Mouse (Mus musculus) T-helper 17 cell (primary cell): ENCODE measurements around the gene Slc36a2.
"Not testable (repeated sequence)": the region's sequence is repeated elsewhere in the genome, so short reads cannot be mapped to it uniquely, and the experiment has no call there.

ENCODE experiments used
- in situ Hi-C, 2 experiments: fragments of 300-600 bp; cut with MboI, MseI; formaldehyde crosslinking; loops; 1 replicate in 1 of 2; 2 replicates in 1 of 2; pipeline ENCODE4 v1.15.1; 2025; ENCODE audit warnings: high pct_unique_total_duplicates in 2 of 2

The Slc36a2 gene

DNA sequence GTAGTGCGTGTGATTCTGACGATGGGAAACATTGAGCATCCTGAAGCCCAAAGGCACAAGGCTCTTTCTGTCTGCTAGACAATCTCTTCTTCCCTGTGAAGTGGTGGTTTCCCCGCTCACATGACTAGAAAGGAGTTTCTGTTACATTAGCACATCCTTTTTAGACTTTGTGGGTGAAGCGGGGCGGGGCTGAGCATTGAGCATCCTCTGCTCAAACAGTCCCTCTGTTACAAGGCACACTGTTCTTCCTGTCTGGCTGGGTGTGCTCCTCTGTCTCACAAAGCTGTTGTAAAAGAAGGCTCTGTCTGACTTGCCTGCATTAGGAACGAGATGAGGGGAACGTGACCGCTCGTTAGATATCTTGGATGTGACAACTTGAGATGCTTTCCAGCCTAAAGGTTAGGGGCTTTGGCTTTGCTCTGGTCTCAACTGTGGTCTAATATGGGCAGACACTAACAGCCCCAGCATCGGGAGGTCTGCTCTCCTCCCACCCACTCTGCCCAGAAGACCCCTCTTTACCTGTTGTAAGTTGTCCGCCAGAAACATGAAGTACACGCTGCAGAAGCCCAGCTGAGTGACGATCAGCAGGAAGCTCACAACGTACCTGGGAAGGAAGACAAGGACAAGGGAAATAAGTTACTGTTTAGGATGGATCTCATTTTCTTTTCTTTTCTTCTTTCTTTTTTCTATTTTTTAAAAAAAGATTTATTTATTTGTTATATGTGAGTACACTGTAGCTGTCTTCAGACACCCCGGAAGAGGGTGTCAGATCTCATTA is 47.9 kb downstream of the Slc36a2 start:
- in situ Hi-C loops = no loop called here

DNA sequence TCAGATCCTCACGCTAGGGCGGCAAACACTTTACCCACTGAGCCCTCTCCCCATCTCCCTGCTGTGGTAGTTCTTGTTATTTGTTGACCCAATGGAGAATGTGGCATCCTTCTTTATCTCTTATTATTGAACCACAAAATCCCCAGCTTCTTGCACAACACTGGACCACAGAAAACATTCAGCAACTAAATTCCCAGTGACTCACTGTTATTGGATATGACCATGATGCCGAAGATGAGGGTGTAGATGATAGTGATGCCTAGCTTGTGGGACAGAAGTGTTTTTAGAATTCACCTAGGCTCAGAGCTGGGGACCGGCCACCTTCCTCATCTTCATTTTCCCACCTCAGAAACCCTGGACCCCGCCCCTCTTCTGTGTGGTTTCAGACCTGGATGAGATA is 50.0 kb downstream of the Slc36a2 start:
- in situ Hi-C loops = no loop called here

DNA sequence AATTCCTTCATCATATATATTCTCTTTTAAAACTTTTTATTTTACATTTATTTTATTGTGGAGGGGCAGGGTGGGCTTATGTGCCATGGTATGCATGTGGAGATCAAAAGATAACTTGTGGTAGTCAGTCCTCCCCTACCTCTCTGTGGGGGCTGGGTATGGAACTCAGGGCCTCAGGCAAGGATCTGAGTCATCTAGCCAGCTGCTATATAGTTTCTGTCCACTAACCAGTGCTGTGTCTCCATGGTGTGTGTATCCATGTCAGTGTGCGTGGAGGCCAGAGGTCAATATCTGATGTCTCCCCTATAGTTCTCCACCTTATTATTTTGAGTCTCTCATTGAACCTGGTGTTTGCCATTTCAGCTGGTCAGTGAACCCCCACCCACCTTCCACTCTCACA is 50.5 kb downstream of the Slc36a2 start:
- in situ Hi-C loops = no loop called here

DNA sequence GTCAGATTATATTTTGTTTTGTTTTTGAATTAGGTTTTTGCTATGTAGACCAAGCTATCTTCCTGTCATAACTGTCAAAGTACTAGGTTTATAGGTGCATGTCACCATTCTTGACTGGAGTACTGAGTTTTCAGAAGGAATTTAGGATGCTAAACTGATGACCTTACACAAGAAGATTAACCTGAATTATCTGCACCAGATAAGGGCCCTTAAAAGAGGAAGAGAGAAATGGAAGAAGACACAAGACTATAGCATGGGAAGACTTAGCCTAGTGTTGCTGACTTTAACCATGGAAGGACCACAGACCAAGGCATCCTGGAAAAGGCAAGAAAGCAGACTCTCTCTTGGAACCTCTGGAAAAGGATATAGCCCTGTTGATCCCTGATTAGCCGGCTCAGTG is 51.7 kb downstream of the Slc36a2 start:
- in situ Hi-C loops = no loop called here

DNA sequence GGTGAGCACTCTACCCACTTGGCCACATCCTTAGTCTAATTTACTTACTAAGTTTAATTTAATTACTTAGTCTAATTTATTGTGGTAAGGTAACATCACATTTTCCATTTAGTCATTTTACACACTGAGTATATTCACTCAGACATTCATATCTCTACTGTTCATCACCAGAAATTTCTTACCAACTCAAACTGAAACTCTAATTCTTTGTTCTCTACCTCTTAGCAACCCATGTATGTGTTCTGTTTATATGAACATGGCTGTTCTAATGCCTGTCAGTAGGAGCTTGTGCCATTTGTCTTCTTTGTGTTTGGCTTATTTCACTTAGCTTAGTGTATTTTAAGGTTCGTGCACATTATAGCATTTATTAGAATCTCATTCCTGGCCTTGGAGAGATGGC is 52.9 kb downstream of the Slc36a2 start:
- in situ Hi-C loops = no loop called here

DNA sequence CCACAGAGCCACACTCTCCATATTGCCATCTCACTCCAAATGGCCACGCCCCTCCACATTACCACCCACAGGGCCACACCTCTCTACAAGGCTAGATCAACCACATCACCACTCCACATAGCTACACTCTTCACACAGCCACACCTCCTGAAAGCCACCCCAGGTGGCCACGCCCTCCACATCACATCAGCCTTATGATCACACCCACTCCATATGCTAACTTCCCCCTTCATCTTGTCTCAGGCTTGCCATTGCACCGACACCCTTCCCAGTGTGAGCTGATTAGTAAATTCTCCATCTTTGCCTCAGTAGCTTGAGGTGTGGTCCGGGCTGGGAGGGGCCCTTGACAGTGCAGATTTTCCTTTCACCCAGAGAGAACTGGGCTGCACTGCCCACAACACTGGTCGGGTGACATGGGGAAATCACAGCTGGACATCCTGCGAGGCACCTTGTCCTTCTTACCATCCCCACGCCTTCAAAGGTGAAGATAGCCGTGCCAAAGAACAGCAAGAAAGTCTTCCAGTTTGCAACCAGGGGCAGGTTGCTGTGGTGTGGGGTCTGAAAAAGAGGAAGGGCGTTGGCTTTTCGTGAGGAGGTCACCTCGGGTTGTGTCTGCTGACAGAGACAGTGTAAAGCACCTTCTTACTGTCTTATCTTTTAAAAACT is 53.7 kb downstream of the Slc36a2 start:
- in situ Hi-C loops = no loop called here

DNA sequence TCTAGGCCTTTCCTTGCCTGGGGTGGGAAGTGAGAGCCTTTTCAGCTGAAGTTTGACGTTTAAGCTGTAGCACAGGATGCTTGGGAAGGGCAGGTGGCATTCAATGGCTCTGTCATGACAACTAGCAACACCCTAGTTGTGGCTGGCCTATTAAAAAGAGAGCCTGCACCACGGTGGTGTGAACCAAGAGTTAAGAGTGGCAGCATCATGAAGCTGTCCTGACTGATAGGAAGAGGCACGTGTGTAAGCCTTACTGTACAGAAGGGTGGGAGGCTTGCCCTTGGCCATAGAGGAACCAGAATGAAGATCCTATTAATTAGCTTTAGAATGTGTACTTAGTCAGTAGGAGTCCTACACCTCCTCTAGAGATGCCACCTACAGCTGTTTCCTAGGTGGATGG is 56.5 kb downstream of the Slc36a2 start:
- in situ Hi-C loops = no loop called here

DNA sequence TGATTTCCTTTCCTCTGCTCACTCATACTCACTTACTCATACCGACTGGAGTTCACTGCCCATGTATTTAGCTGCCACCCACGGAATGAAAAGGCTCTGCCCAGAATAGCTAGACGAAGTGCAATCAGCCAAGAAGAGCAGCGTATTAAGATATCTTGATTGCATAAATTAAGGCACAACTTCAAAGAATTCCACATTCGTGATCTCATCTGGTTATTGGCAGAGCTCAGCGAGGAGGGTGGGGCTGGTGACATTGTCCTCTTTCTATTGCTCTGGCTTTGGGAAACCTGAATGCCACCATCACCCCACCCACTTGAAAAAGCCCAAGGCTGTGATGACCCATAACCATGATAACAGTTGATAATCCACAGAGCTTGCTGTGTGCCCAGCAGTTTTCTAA is 56.9 kb downstream of the Slc36a2 start:
- in situ Hi-C loops = no loop called here

DNA sequence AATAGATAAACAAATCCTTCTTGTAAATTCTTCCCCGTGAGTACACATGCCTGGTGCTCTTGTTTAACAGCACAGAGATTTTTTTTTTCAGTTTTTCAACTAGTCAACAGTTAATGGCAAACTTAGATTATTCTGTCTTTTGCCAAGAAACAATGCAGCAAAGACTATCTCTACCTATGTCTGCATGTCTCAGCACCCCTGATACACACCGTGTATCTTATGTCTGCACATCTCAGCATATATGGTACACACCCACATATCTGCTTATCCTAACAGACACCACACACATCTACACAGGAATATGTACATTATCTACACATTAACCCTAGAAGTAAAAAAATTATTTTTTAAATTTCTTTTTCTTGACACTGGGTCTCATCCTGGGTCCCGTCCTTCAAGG is 58.2 kb downstream of the Slc36a2 start:
- in situ Hi-C loops = no loop called here

DNA sequence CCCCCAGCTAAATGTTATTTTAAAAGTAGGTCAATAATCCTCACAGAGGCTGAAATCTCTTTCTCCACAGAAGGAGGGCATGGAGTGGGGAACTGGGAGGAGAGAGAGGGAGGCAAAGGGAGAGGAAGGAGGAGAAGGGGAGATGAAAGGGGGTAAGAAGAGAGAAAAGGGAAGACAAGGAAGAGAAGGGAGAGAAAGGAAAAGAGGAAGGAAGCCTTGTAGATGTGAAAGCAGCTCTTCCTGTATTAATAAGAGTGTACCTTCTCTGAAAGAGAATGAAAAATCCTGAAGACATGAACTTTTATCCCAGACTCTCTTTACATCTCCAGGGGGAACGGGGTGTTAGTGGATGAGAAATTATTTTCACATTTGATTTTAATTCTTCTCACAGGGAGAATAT is 63.4 kb downstream of the Slc36a2 start:
- in situ Hi-C loops = no loop called here

DNA sequence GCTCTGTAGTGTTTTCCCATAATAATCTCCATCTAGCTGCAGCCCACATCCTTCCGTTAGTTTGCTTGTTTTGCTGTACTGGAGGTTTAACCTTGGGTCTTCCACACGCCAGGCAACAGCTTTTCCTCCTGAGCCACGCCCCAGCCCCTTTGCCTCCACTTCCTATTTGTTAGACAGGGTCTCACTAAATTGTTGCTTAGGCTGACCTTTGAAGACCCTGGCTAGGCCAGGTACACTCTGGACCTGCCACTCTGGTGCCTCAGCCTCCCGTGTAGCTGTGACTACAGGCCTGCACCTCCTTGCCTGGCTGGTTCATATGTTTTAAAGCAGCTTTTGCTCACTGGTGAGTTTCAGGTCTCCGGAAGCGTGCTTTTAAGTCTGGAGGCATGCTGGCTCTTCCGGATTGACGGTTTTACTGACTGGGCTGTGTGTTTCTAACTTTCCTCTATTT is 64.0 kb downstream of the Slc36a2 start:
- in situ Hi-C loops = no loop called here

DNA sequence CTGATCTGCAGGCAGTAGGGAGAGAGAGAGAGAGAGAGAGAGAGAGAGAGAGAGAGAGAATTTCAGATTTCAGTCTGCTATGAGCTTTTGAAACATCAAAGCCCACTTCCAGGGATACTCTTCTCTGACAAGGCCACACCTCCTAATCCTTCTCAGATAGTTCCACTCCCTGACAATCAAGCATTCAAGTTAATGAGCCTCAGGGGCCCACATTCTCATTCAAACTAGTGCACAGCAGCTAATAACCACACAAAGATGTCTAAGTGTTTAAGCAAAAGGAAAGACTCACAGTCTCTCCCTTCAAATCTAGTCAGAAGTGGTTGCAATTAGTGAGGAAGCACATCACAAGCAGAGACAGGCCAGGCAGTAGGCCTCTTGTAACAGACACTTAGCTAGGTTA is 64.6 kb downstream of the Slc36a2 start:
- in situ Hi-C loops = no loop called here

DNA sequence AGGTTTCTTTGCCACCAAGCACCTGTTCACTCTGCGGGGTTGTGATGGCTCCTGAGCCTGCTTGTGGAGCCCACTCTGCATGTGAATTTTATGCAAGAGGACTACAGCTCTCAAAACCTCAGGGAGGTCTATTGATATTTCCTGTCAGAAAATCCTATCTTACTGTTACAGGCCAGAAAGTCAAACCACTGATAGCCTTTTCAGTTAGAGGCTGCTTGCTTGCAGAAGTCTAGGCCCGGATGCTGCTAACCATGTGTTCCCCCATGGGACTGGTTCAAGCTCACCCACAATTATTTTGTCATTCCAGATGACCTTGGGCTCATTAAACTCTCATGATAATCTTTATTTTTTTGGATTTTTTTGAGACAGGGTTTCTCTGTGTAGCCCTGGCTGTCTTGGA is 67.8 kb downstream of the Slc36a2 start:
- in situ Hi-C loops = no loop called here

DNA sequence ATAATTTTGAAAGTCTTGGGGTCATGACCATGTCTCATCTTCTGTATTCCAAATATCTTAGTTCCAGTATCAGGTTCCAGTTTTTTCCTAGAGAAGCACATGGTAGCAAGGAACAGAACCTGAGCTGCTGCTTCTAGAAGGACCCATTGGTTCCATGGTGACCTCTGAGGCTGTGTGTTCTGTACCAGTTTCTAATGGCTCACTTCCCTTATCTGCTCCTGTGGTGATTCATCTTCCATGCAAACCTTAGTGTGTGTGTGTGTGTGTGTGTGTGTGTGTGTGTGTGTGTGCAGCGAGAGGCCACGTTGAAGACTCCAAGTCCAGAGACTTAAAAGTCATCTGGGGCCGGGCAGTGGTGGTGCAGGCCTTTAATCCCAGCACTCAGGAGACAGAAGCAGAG is 68.9 kb downstream of the Slc36a2 start:
- in situ Hi-C loops = no loop called here

DNA sequence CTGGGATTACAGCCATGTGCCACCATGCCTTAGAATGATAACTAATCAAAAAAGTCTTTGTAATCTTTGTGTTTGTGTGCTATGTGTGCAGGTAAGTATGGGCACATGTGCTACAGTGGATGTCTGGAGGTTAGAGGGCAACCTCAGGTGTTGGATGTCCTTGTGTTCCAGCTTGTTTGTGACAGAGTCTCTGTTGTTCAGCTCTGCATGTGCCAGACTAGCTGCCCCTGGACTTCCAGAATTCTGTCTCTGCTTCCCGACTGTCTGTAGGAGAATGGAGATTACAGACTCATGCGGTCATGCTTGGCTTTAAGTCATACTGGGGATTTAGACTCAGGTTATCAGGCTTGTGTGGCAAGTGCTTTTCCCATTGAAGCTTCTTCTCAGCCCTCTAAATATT is 70.6 kb downstream of the Slc36a2 start:
- in situ Hi-C loops = no loop called here

DNA sequence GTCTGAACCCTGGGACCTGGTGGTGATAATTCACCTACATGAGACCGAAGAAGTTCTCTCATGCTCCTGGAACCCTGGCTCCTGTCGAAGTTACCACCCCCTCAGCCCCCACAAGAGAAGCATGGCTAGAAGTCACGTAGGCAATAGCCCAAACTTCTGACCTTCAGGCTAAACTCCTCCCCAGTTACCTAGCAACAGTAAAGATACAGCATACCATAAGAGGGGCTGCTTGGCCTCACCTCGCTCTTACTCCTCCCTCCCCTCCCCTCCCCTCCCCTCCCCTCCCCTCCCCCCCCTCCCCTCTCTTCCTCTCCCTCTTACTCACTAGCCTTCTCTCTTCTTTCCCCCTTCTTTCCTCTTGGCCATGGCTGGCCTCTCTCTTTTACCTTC is 71.0 kb downstream of the Slc36a2 start:
- in situ Hi-C loops = not testable (repeated sequence)

DNA sequence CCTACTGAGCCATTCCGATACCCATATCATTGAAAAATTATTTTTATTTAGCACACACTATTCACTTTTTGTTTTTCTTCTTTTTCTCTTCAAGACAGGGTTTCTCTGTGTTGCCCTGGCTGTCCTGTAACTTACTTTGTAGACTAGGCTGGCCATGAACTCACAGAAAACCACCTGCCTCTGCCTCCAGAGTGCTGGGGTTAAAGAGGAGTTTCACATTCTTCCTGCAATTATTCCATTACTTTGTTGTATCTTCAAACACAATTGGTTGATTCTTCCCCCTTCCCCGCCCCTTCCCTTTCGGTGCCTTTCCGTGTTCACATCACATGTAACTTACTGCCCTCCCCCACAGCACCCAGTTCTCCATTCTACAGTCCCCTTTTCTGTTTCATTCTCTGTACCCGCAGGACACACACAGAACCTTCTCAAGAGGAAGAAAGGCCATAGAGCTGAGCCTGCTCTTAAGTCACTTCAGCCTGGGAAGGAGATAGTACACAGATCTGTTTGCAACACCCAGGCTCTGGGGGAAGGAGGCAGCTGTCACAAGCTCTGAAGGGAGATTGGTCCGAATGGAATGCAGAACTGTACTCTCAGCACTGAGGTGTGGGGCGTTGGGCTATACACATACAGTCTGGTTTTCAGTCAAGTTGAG is 71.5 kb downstream of the Slc36a2 start:
- in situ Hi-C loops = no loop called here

DNA sequence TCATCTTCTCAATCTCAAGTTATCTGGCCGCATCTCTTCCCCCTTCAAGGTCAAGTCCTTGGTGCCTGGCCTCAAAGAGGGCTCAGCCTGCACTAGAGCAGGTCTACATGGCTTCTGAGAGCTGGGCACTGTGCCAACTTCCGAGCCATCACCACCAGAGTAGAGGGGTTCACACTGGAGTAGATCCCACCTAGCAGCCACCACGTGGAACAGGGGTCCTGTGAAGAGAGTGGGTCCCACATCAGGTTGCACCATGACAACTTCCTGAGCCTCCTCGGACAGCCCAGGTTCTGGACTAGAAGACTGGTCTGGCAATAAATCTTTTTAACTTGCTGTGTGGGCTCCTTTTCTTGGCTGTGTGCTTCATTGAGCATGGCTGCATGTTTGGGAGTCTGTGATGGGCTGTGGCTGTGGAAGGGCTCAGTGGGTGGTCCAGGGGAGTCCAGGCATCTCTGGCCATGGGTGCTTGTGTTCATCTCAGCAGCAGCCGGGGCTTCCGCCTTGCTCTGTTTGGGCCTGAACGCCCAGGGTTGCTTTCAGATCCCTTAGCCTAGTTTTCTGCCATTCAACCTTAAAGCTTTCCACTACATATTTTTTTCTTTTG is 74.2 kb downstream of the Slc36a2 start:
- in situ Hi-C loops = no loop called here

DNA sequence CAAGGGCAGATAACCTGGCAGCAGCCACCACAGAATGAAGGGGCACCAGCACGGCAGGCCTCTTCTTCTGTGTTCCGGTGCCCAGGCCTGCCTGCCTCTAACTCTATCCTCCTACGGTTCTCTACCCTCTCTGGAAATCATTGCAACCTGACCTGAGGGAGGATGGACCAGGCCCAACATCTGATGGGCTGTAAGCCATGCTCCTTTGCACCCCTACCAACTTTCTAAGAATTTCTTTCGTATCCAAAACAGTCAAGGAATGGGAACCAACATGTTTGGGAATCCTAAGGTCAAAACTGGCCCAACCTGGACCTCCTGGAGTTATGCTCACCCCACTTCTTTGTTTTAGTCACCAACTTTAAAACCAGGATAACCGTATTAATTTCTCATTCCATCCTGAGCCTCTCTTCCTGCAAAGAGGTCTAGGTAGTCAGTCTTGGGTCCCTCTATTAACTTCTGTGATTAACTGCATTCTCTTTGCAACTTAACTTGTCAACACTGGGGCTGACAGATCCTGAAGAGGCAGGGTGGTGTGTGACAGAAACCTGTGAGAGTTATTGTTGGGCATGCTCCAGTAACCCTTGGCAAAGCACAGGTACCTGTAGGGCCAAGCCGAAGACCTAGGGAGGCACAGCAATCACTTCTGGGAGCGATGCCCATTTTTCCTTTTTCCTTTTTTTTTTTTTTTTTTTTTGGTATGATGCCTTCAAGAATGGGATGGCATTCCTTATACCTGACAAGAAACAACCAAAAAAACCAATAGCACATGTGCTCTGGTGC is 75.2 kb downstream of the Slc36a2 start:
- in situ Hi-C loops = no loop called here
